Mouse (Mus musculus) spleen, postnatal 36 days (tissue): Measurements from ENCODE around the gene Rnf133.

Source experiments
- DNase-seq, 2 experiments: peaks; one replicate each; pipeline ENCODE4 v3.0.0; 2022; ENCODE audit warnings: low spot score in 2 of 2, mixed read lengths in 1 of 2

Rnf133 gene

DNA sequence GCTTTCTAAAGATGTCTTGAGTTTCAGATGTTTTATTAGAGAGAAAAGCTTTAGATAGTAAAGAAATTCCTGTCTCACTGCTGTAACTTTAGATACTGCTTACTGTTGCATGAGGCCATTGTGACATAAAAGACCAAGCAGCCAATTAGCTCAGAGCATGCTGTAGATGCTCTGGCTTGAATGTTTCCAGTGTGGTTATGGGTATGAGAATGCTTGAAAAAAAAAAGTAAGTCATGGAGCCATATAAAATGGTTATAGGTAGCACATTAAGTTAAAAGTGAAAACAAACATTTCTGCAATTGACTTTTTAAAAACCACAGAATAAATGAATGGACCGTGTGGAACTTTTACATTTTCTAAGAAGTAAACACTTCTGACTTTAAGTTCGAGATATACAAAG is at the start of gene Rnf133:
Gene Rnf133 (minus strand): TSS at position 101 of the 400 bp plus-strand sequence.
- no peak for DNase-seq

DNA sequence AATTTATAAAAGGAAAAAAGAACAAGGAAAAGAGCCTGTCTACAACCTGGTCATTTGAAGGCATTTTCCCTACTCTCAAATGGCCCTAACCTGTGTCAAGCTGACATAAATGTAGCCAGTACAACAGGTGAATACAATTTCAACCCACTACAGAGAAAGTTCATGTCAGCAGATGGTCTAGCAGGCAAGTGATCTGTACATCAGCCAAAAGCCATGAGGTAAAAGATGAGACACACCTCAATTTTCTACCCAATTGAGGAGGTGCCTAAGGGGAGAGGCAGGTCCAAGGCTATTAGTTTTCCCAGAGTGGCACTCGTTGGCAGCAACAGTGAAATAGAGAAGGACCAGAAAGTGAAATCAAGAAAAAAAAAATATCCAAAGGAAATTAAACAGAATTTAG is 28.1 kb upstream of the Rnf133 start:
- no peak for DNase-seq

DNA sequence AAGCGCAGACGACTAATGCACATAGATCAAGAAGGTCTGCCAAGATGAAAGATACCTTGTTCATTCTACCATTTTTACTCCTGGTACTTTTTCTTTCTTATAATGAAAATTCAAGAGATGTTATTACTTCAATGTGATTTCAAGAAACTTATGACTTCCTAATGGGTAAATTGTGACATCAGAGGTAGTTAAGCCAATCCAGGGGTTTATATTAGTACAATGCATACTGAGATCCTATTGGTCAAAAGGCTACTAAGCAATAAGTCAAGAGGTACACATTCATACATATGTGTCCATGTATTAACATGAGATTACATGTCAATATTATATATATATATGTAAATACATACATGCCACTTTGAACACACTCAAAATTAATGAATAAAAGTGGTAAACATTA is 4.9 kb upstream of the Rnf133 start, which contains the start of gene Rnf148:
Gene Rnf148 (minus strand): TSS at position 101 of the 400 bp plus-strand sequence.
- DNase-seq = no peak

DNA sequence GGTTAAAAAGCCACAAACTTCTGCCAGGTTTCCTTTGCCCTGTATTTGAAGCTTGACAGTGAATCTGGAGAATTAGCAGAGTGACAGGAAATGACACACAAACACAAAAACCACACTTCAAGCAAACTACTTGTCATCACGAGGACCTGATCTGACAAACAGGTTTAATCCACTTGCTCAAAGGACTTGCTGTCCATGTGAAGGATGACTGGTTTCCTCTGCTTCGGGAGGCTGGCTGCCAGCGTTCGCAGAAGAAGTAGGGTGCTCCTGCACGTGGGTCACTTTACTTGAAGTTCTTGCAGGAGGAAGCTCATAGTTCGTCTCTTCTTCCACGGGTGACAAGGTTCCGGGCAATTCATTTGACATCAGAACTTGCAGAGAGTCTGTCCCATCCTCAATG is 1.4 kb downstream of the Rnf133 start:
- DNase-seq = no peak

DNA sequence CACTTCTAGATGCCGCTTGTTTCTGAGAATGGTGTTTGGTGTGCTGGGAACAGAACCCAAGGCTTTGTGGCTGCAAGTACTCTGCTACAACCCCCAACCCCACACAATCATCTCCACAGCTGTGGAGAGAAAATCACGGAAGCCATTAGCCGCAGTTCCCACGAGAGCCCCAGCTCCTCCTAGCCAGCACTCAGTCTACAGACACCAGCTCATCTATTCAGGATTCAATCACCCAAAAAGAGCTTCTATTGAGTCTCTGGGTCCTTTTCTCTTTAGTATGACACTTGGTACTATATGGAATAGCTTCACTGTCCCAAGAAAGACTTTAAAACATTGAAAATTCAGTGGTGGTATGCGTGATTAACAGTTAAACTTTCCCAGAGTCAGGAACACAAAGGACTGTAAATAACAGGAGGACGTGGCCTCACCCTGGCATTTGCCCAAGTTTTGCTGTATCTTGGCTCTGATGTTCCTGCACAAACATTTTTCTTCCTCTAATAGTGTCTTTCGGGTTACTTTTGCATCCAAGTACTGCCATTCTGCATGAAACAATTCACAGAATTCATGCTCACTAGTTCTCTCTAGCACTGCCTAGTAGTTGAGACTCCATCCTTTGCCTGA is 2.4 kb downstream of the Rnf133 start:
- DNase-seq = no peak

DNA sequence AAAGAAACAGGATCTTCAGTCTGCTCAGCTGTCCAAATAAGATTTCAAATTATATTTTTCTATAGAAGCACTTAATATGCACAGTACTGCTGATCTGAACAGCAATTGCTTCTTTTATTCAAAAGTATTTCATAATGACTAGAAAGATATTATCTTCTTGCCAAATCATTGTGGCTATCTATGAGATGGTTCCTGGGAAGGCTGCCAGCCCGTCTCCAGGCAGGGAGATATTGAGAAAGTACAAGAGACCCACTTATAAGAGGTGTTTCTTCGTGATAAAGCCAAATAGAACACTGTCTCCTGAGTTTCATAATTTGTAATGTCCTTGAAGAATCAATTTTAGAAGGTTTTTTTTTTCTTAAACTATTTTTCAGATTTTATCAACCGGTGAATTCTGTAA is 13.0 kb downstream of the Rnf133 start:
- no peak for DNase-seq

DNA sequence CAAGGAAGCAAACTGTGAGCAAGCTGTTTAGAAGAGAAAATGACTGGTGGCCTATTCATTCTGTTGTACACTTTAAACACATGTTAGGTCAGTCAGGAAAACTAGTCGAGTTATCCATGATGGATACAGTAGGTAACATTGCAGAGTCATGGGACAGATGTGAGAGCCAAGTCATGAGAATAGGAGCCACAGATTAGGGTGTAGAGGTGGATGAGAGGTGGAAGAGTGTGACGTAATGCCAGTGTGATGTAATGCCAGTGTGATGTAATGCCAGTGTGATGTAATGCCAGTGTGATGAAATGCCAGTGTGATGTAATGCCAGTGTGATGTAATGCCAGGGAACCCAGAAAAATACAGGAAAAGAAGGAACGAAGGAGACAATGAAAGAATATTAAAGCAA is 14.9 kb downstream of the Rnf133 start:
- DNase-seq = no peak

DNA sequence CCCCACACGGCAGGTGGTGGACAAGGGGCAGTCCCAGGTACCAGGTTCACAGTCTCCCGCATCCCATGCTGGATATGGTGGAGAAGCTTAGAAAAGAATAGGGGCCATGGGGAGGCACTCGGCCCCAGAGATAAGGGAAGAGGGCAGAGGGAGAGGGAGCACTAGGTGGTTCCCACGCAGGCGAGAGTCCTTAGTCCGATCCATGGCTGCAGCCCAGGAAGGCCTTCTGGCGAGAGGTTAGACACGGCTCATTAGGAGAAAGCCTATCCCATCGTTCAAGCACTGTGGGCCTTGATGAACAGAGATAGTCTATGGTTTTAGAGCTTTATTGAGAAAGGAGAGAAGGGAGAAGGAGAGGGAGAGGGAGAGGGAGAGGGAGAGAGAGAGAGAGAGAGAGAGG is 16.1 kb downstream of the Rnf133 start:
- no peak for DNase-seq

DNA sequence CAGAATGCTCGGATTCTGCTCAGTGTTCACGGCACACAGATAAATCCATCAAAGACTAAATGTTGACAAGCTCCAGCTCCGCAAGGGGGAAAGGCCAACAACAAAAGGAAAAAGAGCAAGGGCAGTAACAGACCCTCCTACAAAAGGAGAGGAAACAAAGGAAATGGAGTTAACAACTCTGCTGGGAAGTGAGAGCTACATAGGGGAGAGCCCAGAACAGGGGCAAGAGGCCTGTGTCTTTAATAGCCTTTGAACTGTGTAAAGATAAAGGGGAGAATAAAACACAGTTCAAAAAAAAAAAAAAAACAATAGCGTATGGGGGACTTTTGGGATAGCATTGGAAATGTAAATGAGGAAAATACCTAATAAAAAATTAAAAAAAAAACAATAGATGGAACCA is 19.6 kb downstream of the Rnf133 start:
- no peak for DNase-seq
